Comparison of ENCODE assay signal across 11 mouse cellular contexts in the genomic region with DNA sequence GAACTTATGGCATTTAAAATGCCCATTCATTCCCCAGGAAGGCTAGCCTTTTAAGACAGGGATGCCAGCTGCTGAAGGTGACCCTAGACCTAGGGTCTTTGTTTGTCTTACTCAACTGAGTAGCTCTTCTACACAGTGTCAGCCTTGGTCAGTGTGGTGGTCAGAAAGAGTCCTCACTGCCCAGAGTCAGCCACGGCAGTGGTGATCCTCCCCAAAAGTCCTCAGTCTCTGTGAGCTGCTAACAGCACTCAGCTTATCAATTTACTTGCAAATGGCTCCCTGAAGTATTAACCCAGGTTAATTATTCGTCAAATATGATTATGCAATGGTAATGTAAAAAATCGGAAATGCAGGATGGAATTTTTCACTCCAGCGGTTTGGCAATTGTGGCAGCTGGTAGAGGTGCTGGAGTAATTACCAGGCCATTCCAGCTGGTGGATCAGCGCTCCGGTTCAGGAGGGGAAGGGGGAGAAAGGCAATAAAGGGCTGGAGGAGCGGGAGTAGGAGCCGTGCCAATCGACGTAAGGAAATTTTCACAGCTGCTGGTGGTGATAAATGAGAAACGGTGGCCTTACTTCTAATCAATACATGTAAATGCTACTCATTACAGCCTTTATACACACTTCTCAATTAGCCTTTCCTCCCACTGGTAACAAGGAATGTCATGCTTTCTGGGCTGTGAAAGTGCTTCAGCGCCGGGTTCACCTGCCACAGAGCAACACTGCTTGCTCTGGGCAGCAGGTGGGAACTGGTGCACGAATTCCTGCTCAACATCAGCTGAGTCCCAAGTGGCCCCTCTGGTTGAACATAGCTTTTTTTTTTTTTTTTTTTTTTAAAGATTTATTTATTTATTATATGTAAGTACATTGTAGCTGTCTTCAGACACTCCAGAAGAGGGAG.
DNase-seq lines count a peak whose midpoint lies in the region; ATAC-seq lines count a peak whose summit lies in the region.
"Had no signal": no experiment of that assay in that cellular context is flagged by ENCODE, and none has a peak within 500 bp of the region (broad histone marks: within the 10 kb centered on the region; RNA-seq: fewer than 3 reads in every experiment).

No protein-coding gene starts in this region.

- no peak overlapping the region for H3K27ac ChIP-seq in hindbrain, embryonic 12.5 days
- H3K27ac ChIP-seq in kidney, embryonic 16.5 days (ENCODE audit: low read length) = no peak overlapping the region
- H3K27ac ChIP-seq in midbrain, embryonic 15.5 days = no peak overlapping the region
- H3K27ac ChIP-seq: stomach, embryonic 15.5 days had no signal

- peak; percentile 3 for DNase-seq in embryo, embryonic 11.5 days (ENCODE audit: low read depth, low spot score)
- DNase-seq in gastrocnemius, adult 8-10 months (ENCODE audit: low spot score in 2 of 2) = no peak
- no peak for DNase-seq in cerebellum, postnatal 25 days
- no peak for DNase-seq in spleen, postnatal 4 days (ENCODE audit: low spot score in 2 of 2)
- DNase-seq in heart, adult 8-10 months (ENCODE audit: low spot score) = no peak
- DNase-seq: layer of hippocampus, adult 9-11 months had no signal

- no peaks in the 10 kb centered on the region for H3K36me3 ChIP-seq in hindbrain, embryonic 12.5 days
- H3K36me3 ChIP-seq in kidney, embryonic 16.5 days (ENCODE audit: insufficient read depth, low read length) = no peaks in the 10 kb centered on the region
- H3K36me3 ChIP-seq in midbrain, embryonic 15.5 days (replicated peaks) = no peaks in the 10 kb centered on the region
- H3K36me3 ChIP-seq: stomach, embryonic 15.5 days had no signal

- no peak overlapping the region for H3K4me3 ChIP-seq in hindbrain, embryonic 12.5 days
- H3K4me3 ChIP-seq in kidney, embryonic 16.5 days (ENCODE audit: low read length) = no peak overlapping the region
- no peak overlapping the region for H3K4me3 ChIP-seq in midbrain, embryonic 15.5 days
- H3K4me3 ChIP-seq: stomach, embryonic 15.5 days had no signal

- no peaks in the 10 kb centered on the region for H3K27me3 ChIP-seq in hindbrain, embryonic 12.5 days
- H3K27me3 ChIP-seq in kidney, embryonic 16.5 days (ENCODE audit: insufficient read depth, low read length) = peaks cover 5% of the 10 kb centered on the region; the same call in 1 of the 2 replicates
- no peaks in the 10 kb centered on the region for H3K27me3 ChIP-seq in midbrain, embryonic 15.5 days (replicated peaks)
- H3K27me3 ChIP-seq: stomach, embryonic 15.5 days had no signal

- 34% methylated on average over 14 of the region's 14 CpGs for WGBS in hindbrain, embryonic 12.5 days
- WGBS in kidney, embryonic 16.5 days = 19% methylated on average over 14 of the region's 14 CpGs
- 37% methylated on average over 14 of the region's 14 CpGs for WGBS in midbrain, embryonic 15.5 days

- H3K4me1 ChIP-seq in hindbrain, embryonic 12.5 days = peaks cover 4% of the 10 kb centered on the region; the same call in 1 of the 2 replicates
- 0 out of 2 replicates have a peak, but pooled peaks cover 4% of the 10 kb centered on the region for H3K4me1 ChIP-seq in kidney, embryonic 16.5 days (ENCODE audit: insufficient read depth, low read length)
- H3K4me1 ChIP-seq in midbrain, embryonic 15.5 days = no peaks in the 10 kb centered on the region
- H3K4me1 ChIP-seq: stomach, embryonic 15.5 days had no signal

- peak; percentile 93 for ATAC-seq in hindbrain, embryonic 12.5 days (ENCODE audit: low FRiP score)
- peak; percentile 92 for ATAC-seq in kidney, embryonic 16.5 days (ENCODE audit: low FRiP score, low TSS enrichment)
- peak; percentile 80 for ATAC-seq in midbrain, embryonic 15.5 days (replicated peaks)
- ATAC-seq: lung, postnatal 0 days had no signal

- no peak overlapping the region for H3K4me2 ChIP-seq in hindbrain, embryonic 12.5 days (replicated peaks)
- H3K4me2 ChIP-seq in kidney, embryonic 16.5 days (replicated peaks; ENCODE audit: low read depth, low read length) = peak overlapping the region; percentile 24; the same call in 1 of the 2 replicates
- no peak overlapping the region for H3K4me2 ChIP-seq in midbrain, embryonic 15.5 days
- H3K4me2 ChIP-seq: stomach, embryonic 15.5 days had no signal

- H3K9ac ChIP-seq in hindbrain, embryonic 12.5 days = no peak overlapping the region
- no peak overlapping the region for H3K9ac ChIP-seq in kidney, embryonic 16.5 days (replicated peaks; ENCODE audit: low read length)
- H3K9ac ChIP-seq in midbrain, embryonic 15.5 days = no peak overlapping the region
- H3K9ac ChIP-seq: stomach, embryonic 15.5 days had no signal

- no peaks in the 10 kb centered on the region for H3K9me3 ChIP-seq in hindbrain, embryonic 12.5 days (replicated peaks)
- no peaks in the 10 kb centered on the region for H3K9me3 ChIP-seq in kidney, embryonic 16.5 days (ENCODE audit: low read length)
- no peaks in the 10 kb centered on the region for H3K9me3 ChIP-seq in midbrain, embryonic 15.5 days
- H3K9me3 ChIP-seq: stomach, embryonic 15.5 days had no signal
